Mouse (Mus musculus) heart, embryonic 15.5 days (tissue): ENCODE data around the gene Irgc1. TPM values are rescaled to one million over a fixed set of nuclear protein-coding genes. Genes with fewer than 3 reads are reported as not detected.
A peak's percentile ranks its signal among the peaks of the same experiment; 100 is the strongest.
"Not testable (repeated sequence)": the region's sequence is repeated elsewhere in the genome, so short reads cannot be mapped to it uniquely, and the experiment has no call there.

ENCODE experiments used
- ATAC-seq: fragments of 200-750 bp; cut with Nextera tagmentation; replicated peaks from 2 replicates; pipeline ENCODE4 v1.8.0; 2017; ENCODE audit warnings: low read depth, moderate TSS enrichment; ENCODE audit not compliant: insufficient number of reproducible peaks, insufficient read depth, low FRiP score
- H3K27ac ChIP-seq: fragments of 300-500 bp; sonication (generic); 2 replicates; pipeline ENCODE4 v1.5.1; 2015; ENCODE audit warnings: mild to moderate bottlenecking, inconsistent platforms
- H3K27me3 ChIP-seq: fragments of 300-500 bp; sonication (generic); 2 replicates; pipeline ENCODE4 v1.6.1; 2015; ENCODE audit warnings: inconsistent platforms
- H3K36me3 ChIP-seq: fragments of 300-500 bp; sonication (generic); 2 replicates; pipeline ENCODE4 v1.6.1; 2015; ENCODE audit warnings: mild to moderate bottlenecking, inconsistent platforms
- H3K4me1 ChIP-seq: fragments of 300-500 bp; sonication (generic); replicated peaks from 2 replicates; pipeline ENCODE4 v1.6.1; 2015; ENCODE audit warnings: inconsistent platforms
- H3K4me2 ChIP-seq: fragments of 300-500 bp; sonication (generic); 2 replicates; pipeline ENCODE4 v1.6.1; 2015; ENCODE audit warnings: inconsistent platforms, mild to moderate bottlenecking, moderate library complexity
- H3K4me3 ChIP-seq: fragments of 300-500 bp; sonication (generic); 2 replicates; pipeline ENCODE4 v1.5.1; 2015; ENCODE audit warnings: mild to moderate bottlenecking, inconsistent platforms
- H3K9ac ChIP-seq: fragments of 300-500 bp; sonication (generic); 2 replicates; pipeline ENCODE4 v1.6.1; 2015; ENCODE audit warnings: mild to moderate bottlenecking, inconsistent platforms
- H3K9me3 ChIP-seq: fragments of 300-500 bp; sonication (generic); replicated peaks from 2 replicates; pipeline ENCODE4 v1.6.1; 2016; ENCODE audit warnings: inconsistent platforms
- WGBS: fragments of 180-500 bp; shearing (Covaris S2); methylation state at CpG from one replicate; pipeline ENCODE4 v1.1.7; 2015; ENCODE audit warnings: mixed read lengths; 5-methylcytosine and 5-hydroxymethylcytosine counted together
- polyA plus RNA-seq: library from polyadenylated mRNA; unstranded; fragments of >200 nt; fragmentation: Nextera tagmentation; extraction: Ambion mirVana; gene quantifications from 2 replicates; pipeline ENCODE4 v1.2.1, GENCODE M21; 2015

The Irgc1 gene
- polyA plus RNA-seq, 1 experiment from 2014 or later = not detected

- no peak overlapping the region for H3K9ac ChIP-seq
- ATAC-seq = no peak
- H3K27me3 ChIP-seq = no peaks in the 10 kb centered on the region
These were observed 41.3 kb downstream of the Irgc1 start for GRCm38 (mm10) chr7:24410831-24411230.

GRCm38 (mm10) chr7:24410123-24410522, 42.0 kb downstream of the Irgc1 start:
- 88% methylated on average over 6 of the region's 6 CpGs for WGBS
- no peak for ATAC-seq
- H3K9me3 ChIP-seq = no peaks in the 10 kb centered on the region

More at GRCm38 (mm10) chr7:24410831-24411230, 41.3 kb downstream of the Irgc1 start:
- Histone ChIP-seq H3K9me3 (no peaks in the 10 kb centered on the region), H3K4me2 (no peak overlapping the region), H3K4me1 (peaks cover 18% of the 10 kb centered on the region), H3K27ac (no peak overlapping the region), H3K36me3 (peaks cover 6% of the 10 kb centered on the region; the same call in 1 of the 2 replicates), H3K4me3 (no peak overlapping the region)
- WGBS = 75% methylated on average over 3 of the region's 3 CpGs

GRCm38 (mm10) chr7:24408186-24408585, 43.9 kb downstream of the Irgc1 start:
- peaks cover 5% of the 10 kb centered on the region; the same call in 1 of the 2 replicates for H3K4me1 ChIP-seq
- no peaks in the 10 kb centered on the region for H3K27me3 ChIP-seq
- WGBS = 78% methylated on average over 9 of the region's 9 CpGs
- ATAC-seq = no peak
- H3K9me3 ChIP-seq = no peaks in the 10 kb centered on the region
- no peak overlapping the region for H3K27ac ChIP-seq
- H3K9ac ChIP-seq = no peak overlapping the region
- H3K4me2 ChIP-seq = no peak overlapping the region
- peaks cover 20% of the 10 kb centered on the region for H3K36me3 ChIP-seq
- no peak overlapping the region for H3K4me3 ChIP-seq

More at GRCm38 (mm10) chr7:24410123-24410522, 42.0 kb downstream of the Irgc1 start:
- no peak overlapping the region for H3K27ac ChIP-seq
- H3K4me2 ChIP-seq = no peak overlapping the region
- H3K36me3 ChIP-seq = peaks cover 13% of the 10 kb centered on the region
- no peak overlapping the region for H3K9ac ChIP-seq
- peaks cover 12% of the 10 kb centered on the region for H3K4me1 ChIP-seq
- no peak overlapping the region for H3K4me3 ChIP-seq
- H3K27me3 ChIP-seq = no peaks in the 10 kb centered on the region

GRCm38 (mm10) chr7:24406528-24407344, 45.4 kb downstream of the Irgc1 start:
- Histone ChIP-seq H3K9ac (no peak overlapping the region), H3K27ac (no peak overlapping the region), H3K4me2 (no peak overlapping the region), H3K4me1 (peaks cover 5% of the 10 kb centered on the region; the same call in 1 of the 2 replicates), H3K27me3 (no peaks in the 10 kb centered on the region), H3K4me3 (no peak overlapping the region), H3K36me3 (peaks cover 24% of the 10 kb centered on the region), H3K9me3 (no peaks in the 10 kb centered on the region)
- ATAC-seq = no peak
- WGBS = 44% methylated on average over 5 of the region's 5 CpGs

GRCm38 (mm10) chr7:24405649-24406048, 46.4 kb downstream of the Irgc1 start:
- no peak overlapping the region for H3K9ac ChIP-seq
- no peaks in the 10 kb centered on the region for H3K27me3 ChIP-seq
- no peak for ATAC-seq
- H3K27ac ChIP-seq = no peak overlapping the region
- no peaks in the 10 kb centered on the region for H3K9me3 ChIP-seq
- 91% methylated on average over 13 of the region's 13 CpGs for WGBS
- H3K4me1 ChIP-seq = peaks cover 8% of the 10 kb centered on the region; the same call in 1 of the 2 replicates
- no peak overlapping the region for H3K4me3 ChIP-seq
- peaks cover 24% of the 10 kb centered on the region for H3K36me3 ChIP-seq
- no peak overlapping the region for H3K4me2 ChIP-seq

GRCm38 (mm10) chr7:24402851-24403250, 49.2 kb downstream of the Irgc1 start:
- no peak overlapping the region for H3K4me3 ChIP-seq
- no peaks in the 10 kb centered on the region for H3K27me3 ChIP-seq
- H3K36me3 ChIP-seq = peaks cover 24% of the 10 kb centered on the region
- ATAC-seq = no peak
- no peaks in the 10 kb centered on the region for H3K9me3 ChIP-seq
- H3K9ac ChIP-seq = no peak overlapping the region
- WGBS = 97% methylated on average over 9 of the region's 9 CpGs
- no peak overlapping the region for H3K4me2 ChIP-seq
- no peak overlapping the region for H3K27ac ChIP-seq
- peaks cover 15% of the 10 kb centered on the region for H3K4me1 ChIP-seq

GRCm38 (mm10) chr7:24400489-24400888, 51.6 kb downstream of the Irgc1 start:
- H3K27ac ChIP-seq, H3K9ac ChIP-seq, ATAC-seq, H3K27me3 ChIP-seq, H3K9me3 ChIP-seq, H3K4me1 ChIP-seq: not testable (repeated sequence)
- WGBS = 88% methylated on average over 4 of the region's 4 CpGs
- H3K4me2 ChIP-seq = peak overlapping the region; percentile 79
- peak overlapping the region; percentile 70 for H3K4me3 ChIP-seq
- peaks cover 15% of the 10 kb centered on the region for H3K36me3 ChIP-seq

- Histone ChIP-seq H3K27ac (peak overlapping the region; percentile 99), H3K9me3 (no peaks in the 10 kb centered on the region), H3K4me3 (peak overlapping the region; percentile 70), H3K4me1 (peaks cover 10% of the 10 kb centered on the region), H3K27me3 (no peaks in the 10 kb centered on the region), H3K36me3 (peaks cover 10% of the 10 kb centered on the region), H3K4me2 (peak overlapping the region; percentile 79), H3K9ac (peak overlapping the region; percentile 70)
- ATAC-seq = no peak
- WGBS = 9% methylated on average over 3 of the region's 3 CpGs
These were observed 52.0 kb downstream of the Irgc1 start for GRCm38 (mm10) chr7:24400082-24400452.

GRCm38 (mm10) chr7:24399256-24400081, 52.6 kb downstream of the Irgc1 start, which contains the start of gene Smg9:
Smg9 (plus strand) TSS chr7:24399619.
- H3K4me3 ChIP-seq = peak within 1 kb of the TSS; percentile 70
- H3K9ac ChIP-seq = peak within 1 kb of the TSS; percentile 70
- no peaks in the 10 kb centered on the region for H3K9me3 ChIP-seq
- 3% methylated on average over 66 of the region's 66 CpGs for whole genome bisulfite sequencing
- peaks cover 8% of the 10 kb centered on the region for H3K36me3 ChIP-seq
- ATAC-seq = peak; percentile 97
- H3K4me1 ChIP-seq = peaks cover 10% of the 10 kb centered on the region
- peak within 1 kb of the TSS; percentile 99 for H3K27ac ChIP-seq
- no peaks in the 10 kb centered on the region for H3K27me3 ChIP-seq
- H3K4me2 ChIP-seq = peak within 1 kb of the TSS; percentile 79

- Histone ChIP-seq H3K9me3 (no peaks in the 10 kb centered on the region), H3K4me3 (no peak overlapping the region), H3K4me1 (peaks cover 10% of the 10 kb centered on the region), H3K27ac (no peak overlapping the region), H3K27me3 (no peaks in the 10 kb centered on the region), H3K36me3 (peaks cover 4% of the 10 kb centered on the region; the same call in 1 of the 2 replicates), H3K4me2 (no peak overlapping the region), H3K9ac (no peak overlapping the region)
- WGBS = 93% methylated on average over 8 of the region's 8 CpGs
- ATAC-seq = no peak
These were observed 53.7 kb downstream of the Irgc1 start for GRCm38 (mm10) chr7:24398364-24398913.

GRCm38 (mm10) chr7:24396832-24397231, 55.3 kb downstream of the Irgc1 start:
- H3K9me3 ChIP-seq = no peaks in the 10 kb centered on the region
- ATAC-seq = no peak
- H3K4me2 ChIP-seq = no peak overlapping the region
- no peaks in the 10 kb centered on the region for H3K27me3 ChIP-seq
- H3K9ac ChIP-seq = no peak overlapping the region
- H3K4me1 ChIP-seq = peaks cover 10% of the 10 kb centered on the region
- H3K4me3 ChIP-seq = no peak overlapping the region
- no peak overlapping the region for H3K27ac ChIP-seq
- H3K36me3 ChIP-seq = no peaks in the 10 kb centered on the region
- whole genome bisulfite sequencing = 66% methylated on average over 11 of the region's 11 CpGs
